In genomic region chr10:59958458-59958857, GRCm38 (mm10) we compare ENCODE assay signal across 11 mouse cellular contexts. TPM values are rescaled to one million over a fixed set of nuclear protein-coding genes. Genes with fewer than 3 reads are reported as not detected.
DNase-seq lines count a peak whose midpoint lies in the region; ATAC-seq and TF ChIP-seq lines count a peak whose summit lies in the region.
"Had no signal": no experiment of that assay in that cellular context is flagged by ENCODE, and none has a peak within 500 bp of the region (broad histone marks: within the 10 kb centered on the region; RNA-seq: fewer than 3 reads in every experiment).

No protein-coding gene starts in this region.

- peak overlapping the region; percentile 38; the same call in 1 of the 2 replicates for H3K9ac ChIP-seq in heart, embryonic 16.5 days (ENCODE audit: low read length)
- H3K9ac ChIP-seq in heart, embryonic 12.5 days = no peak overlapping the region
- peak overlapping the region; percentile 44; the same call in 1 of the 2 replicates for H3K9ac ChIP-seq in midbrain, postnatal 0 days (replicated peaks; ENCODE audit: low read length, poor library complexity, severe bottlenecking)
- no peak overlapping the region for H3K9ac ChIP-seq in kidney, embryonic 14.5 days (ENCODE audit: low read depth, low read length)
- H3K9ac ChIP-seq in intestine, postnatal 0 days (ENCODE audit: low read depth, low read length) = no peak overlapping the region
- H3K9ac ChIP-seq: lung, embryonic 14.5 days had no signal

- H3K9me3 ChIP-seq in heart, embryonic 16.5 days (replicated peaks; ENCODE audit: control insufficient read depth, low read length) = no peaks in the 10 kb centered on the region
- H3K9me3 ChIP-seq in heart, embryonic 12.5 days (replicated peaks) = no peaks in the 10 kb centered on the region
- no peaks in the 10 kb centered on the region for H3K9me3 ChIP-seq in midbrain, postnatal 0 days (ENCODE audit: low read length)
- no peaks in the 10 kb centered on the region for H3K9me3 ChIP-seq in kidney, embryonic 14.5 days (ENCODE audit: control insufficient read depth, low read length)
- H3K9me3 ChIP-seq in intestine, postnatal 0 days (ENCODE audit: control insufficient read depth) = no peaks in the 10 kb centered on the region

- no peaks in the 10 kb centered on the region for H3K36me3 ChIP-seq in heart, embryonic 16.5 days (ENCODE audit: control insufficient read depth, insufficient read depth)
- no peaks in the 10 kb centered on the region for H3K36me3 ChIP-seq in heart, embryonic 12.5 days
- H3K36me3 ChIP-seq in midbrain, postnatal 0 days (ENCODE audit: insufficient read depth, low read length) = no peaks in the 10 kb centered on the region
- H3K36me3 ChIP-seq in kidney, embryonic 14.5 days (ENCODE audit: control insufficient read depth, insufficient read depth, low read length) = no peaks in the 10 kb centered on the region
- no peaks in the 10 kb centered on the region; the same call in 1 of the 2 replicates for H3K36me3 ChIP-seq in intestine, postnatal 0 days (ENCODE audit: control insufficient read depth, insufficient read depth)

- peaks cover 17% of the 10 kb centered on the region for H3K4me1 ChIP-seq in heart, embryonic 16.5 days (ENCODE audit: control insufficient read depth, insufficient read depth, low read length)
- peaks cover 21% of the 10 kb centered on the region for H3K4me1 ChIP-seq in heart, embryonic 12.5 days (replicated peaks)
- H3K4me1 ChIP-seq in midbrain, postnatal 0 days (ENCODE audit: insufficient read depth, low read length) = peaks cover 23% of the 10 kb centered on the region
- peaks cover 10% of the 10 kb centered on the region; the same call in 1 of the 2 replicates for H3K4me1 ChIP-seq in kidney, embryonic 14.5 days (ENCODE audit: control insufficient read depth, insufficient read depth, low read length)
- no peaks in the 10 kb centered on the region for H3K4me1 ChIP-seq in intestine, postnatal 0 days (replicated peaks; ENCODE audit: control insufficient read depth, insufficient read depth, low read length)

- no peak overlapping the region for H3K4me2 ChIP-seq in heart, embryonic 16.5 days (ENCODE audit: low read depth, low read length)
- no peak overlapping the region for H3K4me2 ChIP-seq in heart, embryonic 12.5 days
- H3K4me2 ChIP-seq in midbrain, postnatal 0 days (ENCODE audit: low read depth, low read length, poor library complexity, severe bottlenecking) = no peak overlapping the region
- no peak overlapping the region for H3K4me2 ChIP-seq in kidney, embryonic 14.5 days (replicated peaks; ENCODE audit: low read depth, low read length)
- no peak overlapping the region for H3K4me2 ChIP-seq in intestine, postnatal 0 days (replicated peaks; ENCODE audit: low read depth)
- H3K4me2 ChIP-seq: lung, embryonic 14.5 days had no signal

- no peak for TF ChIP-seq CTCF in brain, embryonic 14.5 days (IDR thresholded peaks at IDR 0.05; ENCODE audit: borderline replicate concordance, extremely low read depth, insufficient read depth, insufficient read length)
- no peak for TF ChIP-seq CTCF in midbrain, postnatal 0 days (IDR thresholded peaks at IDR 0.05)
- no peak for TF ChIP-seq CTCF in intestine, postnatal 0 days (IDR thresholded peaks at IDR 0.05; ENCODE audit: low read depth)

- peak overlapping the region; percentile 40; the same call in 1 of the 2 replicates for H3K27ac ChIP-seq in heart, embryonic 16.5 days (ENCODE audit: low read length)
- H3K27ac ChIP-seq in heart, embryonic 12.5 days (ENCODE audit: poor library complexity, severe bottlenecking) = no peak overlapping the region
- H3K27ac ChIP-seq in midbrain, postnatal 0 days (ENCODE audit: low read depth, low read length) = peak overlapping the region; percentile 62
- no peak overlapping the region for H3K27ac ChIP-seq in kidney, embryonic 14.5 days (ENCODE audit: low read depth, low read length)
- H3K27ac ChIP-seq in intestine, postnatal 0 days (ENCODE audit: low read depth, low read length) = no peak overlapping the region
- H3K27ac ChIP-seq: kidney, postnatal 0 days had no signal

- no peak overlapping the region for H3K4me3 ChIP-seq in heart, embryonic 16.5 days (ENCODE audit: low read length)
- no peak overlapping the region for H3K4me3 ChIP-seq in heart, embryonic 12.5 days
- H3K4me3 ChIP-seq in midbrain, postnatal 0 days (ENCODE audit: low read depth, low read length) = no peak overlapping the region
- no peak overlapping the region for H3K4me3 ChIP-seq in kidney, embryonic 14.5 days (ENCODE audit: low read length)
- no peak overlapping the region for H3K4me3 ChIP-seq in intestine, postnatal 0 days (ENCODE audit: low read depth, low read length)

- DNase-seq in brain, embryonic 14.5 days (ENCODE audit: low read depth) = peak; percentile 85
- no peak for DNase-seq in midbrain, postnatal 0 days (ENCODE audit: low spot score)
- no peak for DNase-seq in frontal cortex, postnatal 10 days (ENCODE audit: low spot score in 2 of 2)
- DNase-seq: adrenal gland, postnatal 36 days; lung, embryonic 14.5 days had no signal

- H3K27me3 ChIP-seq in heart, embryonic 16.5 days (ENCODE audit: control insufficient read depth, insufficient read depth, low read length) = no peaks in the 10 kb centered on the region; the same call in 1 of the 2 replicates
- H3K27me3 ChIP-seq in heart, embryonic 12.5 days (replicated peaks) = peaks cover 33% of the 10 kb centered on the region
- no peaks in the 10 kb centered on the region for H3K27me3 ChIP-seq in midbrain, postnatal 0 days (ENCODE audit: insufficient read depth, low read length)
- H3K27me3 ChIP-seq in kidney, embryonic 14.5 days (ENCODE audit: control insufficient read depth, insufficient read depth, low read length) = no peaks in the 10 kb centered on the region
- H3K27me3 ChIP-seq in intestine, postnatal 0 days (replicated peaks; ENCODE audit: control insufficient read depth, insufficient read depth, low read length) = no peaks in the 10 kb centered on the region

- ATAC-seq in heart, embryonic 16.5 days (replicated peaks; ENCODE audit: extremely low read depth, insufficient read depth, low FRiP score) = no peak
- ATAC-seq in heart, embryonic 12.5 days (ENCODE audit: insufficient number of reproducible peaks, low FRiP score) = no peak
- peak; percentile 79 for ATAC-seq in granulocyte monocyte progenitor cell, adult 5-6 weeks (replicated peaks; ENCODE audit: poor library complexity, severe bottlenecking)
- no peak for ATAC-seq in midbrain, postnatal 0 days (ENCODE audit: low FRiP score)
- no peak for ATAC-seq in kidney, embryonic 14.5 days (ENCODE audit: low FRiP score, low TSS enrichment)
- ATAC-seq in intestine, postnatal 0 days = no peak

- no peak for TF ChIP-seq POLR2A in brain, embryonic 14.5 days (IDR thresholded peaks at IDR 0.05; ENCODE audit: borderline replicate concordance, extremely low read depth, insufficient read depth, insufficient read length, poor library complexity, severe bottlenecking)

- WGBS in heart, embryonic 16.5 days = 61% methylated on average over 5 of the region's 5 CpGs
- 43% methylated on average over 5 of the region's 5 CpGs for WGBS in heart, embryonic 12.5 days
- 18% methylated on average over 5 of the region's 5 CpGs for WGBS in midbrain, postnatal 0 days
- 50% methylated on average over 5 of the region's 5 CpGs for WGBS in kidney, embryonic 14.5 days
- 70% methylated on average over 5 of the region's 5 CpGs for whole genome bisulfite sequencing in intestine, postnatal 0 days

RNA-seq across cellular contexts. Expression of gene Ddit4, which starts 6.8 kb away (rescaled TPM):
- 29.0 and 31.9 TPM in 2 replicates for polyA plus RNA-seq in heart, embryonic 16.5 days (2015; fragmentation: Nextera tagmentation; extraction: Ambion mirVana)
- 23.9 and 25.7 TPM in 2 replicates for polyA plus RNA-seq in heart, embryonic 12.5 days (2016; fragmentation: Nextera tagmentation; extraction: Ambion mirVana)
- 82.4 and 114 TPM in 2 replicates for polyA plus RNA-seq in brain, embryonic 14.5 days (2012; rRNA removed)
- 0.49 TPM in 1 of 2 replicates, not detected in the other for total RNA-seq in granulocyte monocyte progenitor cell, adult 5-6 weeks (2014; fragmentation: Nextera tagmentation)
- 2.0 and 2.2 TPM in 2 replicates for total RNA-seq in granulocyte monocyte progenitor cell, adult 5-6 weeks (2017)
- total RNA-seq in midbrain, postnatal 0 days (2014; rRNA removed) = 56.6 and 57.5 TPM in 2 replicates
- polyA plus RNA-seq in midbrain, postnatal 0 days (2015; fragmentation: Nextera tagmentation; extraction: Ambion mirVana) = 43.4 and 43.6 TPM in 2 replicates
- 1.8 and 2.9 TPM in 2 replicates for polyA plus RNA-seq in kidney, embryonic 14.5 days (2014; fragmentation: Nextera tagmentation; extraction: Ambion mirVana)
- polyA plus RNA-seq in intestine, postnatal 0 days (2015; fragmentation: Nextera tagmentation; extraction: Ambion mirVana) = 11.5 and 17.8 TPM in 2 replicates

RNA-seq across cellular contexts. Expression of gene Ascc1, which starts 44.1 kb away (rescaled TPM):
- polyA plus RNA-seq in heart, embryonic 16.5 days (2015; fragmentation: Nextera tagmentation; extraction: Ambion mirVana) = 41.9 and 44.1 TPM in 2 replicates
- 33.2 and 33.8 TPM in 2 replicates for polyA plus RNA-seq in heart, embryonic 12.5 days (2016; fragmentation: Nextera tagmentation; extraction: Ambion mirVana)
- polyA plus RNA-seq in brain, embryonic 14.5 days (2012; rRNA removed) = 32.8 and 36.3 TPM in 2 replicates
- total RNA-seq in granulocyte monocyte progenitor cell, adult 5-6 weeks (2014; fragmentation: Nextera tagmentation) = 19.4 and 24.3 TPM in 2 replicates
- total RNA-seq in granulocyte monocyte progenitor cell, adult 5-6 weeks (2017) = 24.8 and 34.2 TPM in 2 replicates
- total RNA-seq in midbrain, postnatal 0 days (2014; rRNA removed) = 12.3 and 13.5 TPM in 2 replicates
- polyA plus RNA-seq in midbrain, postnatal 0 days (2015; fragmentation: Nextera tagmentation; extraction: Ambion mirVana) = 50.1 TPM in 2 replicates
- 45.8 and 47.4 TPM in 2 replicates for polyA plus RNA-seq in kidney, embryonic 14.5 days (2014; fragmentation: Nextera tagmentation; extraction: Ambion mirVana)
- 28.7 TPM in 2 replicates for polyA plus RNA-seq in intestine, postnatal 0 days (2015; fragmentation: Nextera tagmentation; extraction: Ambion mirVana)

RNA-seq across cellular contexts. Expression of gene Anapc16, which starts 44.5 kb away (rescaled TPM):
- polyA plus RNA-seq in heart, embryonic 16.5 days (2015; fragmentation: Nextera tagmentation; extraction: Ambion mirVana) = 89.3 and 90.1 TPM in 2 replicates
- 79.4 and 84.7 TPM in 2 replicates for polyA plus RNA-seq in heart, embryonic 12.5 days (2016; fragmentation: Nextera tagmentation; extraction: Ambion mirVana)
- 85.9 and 112 TPM in 2 replicates for polyA plus RNA-seq in brain, embryonic 14.5 days (2012; rRNA removed)
- total RNA-seq in granulocyte monocyte progenitor cell, adult 5-6 weeks (2014; fragmentation: Nextera tagmentation) = 36.2 and 43.2 TPM in 2 replicates
- total RNA-seq in granulocyte monocyte progenitor cell, adult 5-6 weeks (2017) = 46.2 and 48.8 TPM in 2 replicates
- total RNA-seq in midbrain, postnatal 0 days (2014; rRNA removed) = 56.9 and 57.4 TPM in 2 replicates
- 109 and 118 TPM in 2 replicates for polyA plus RNA-seq in midbrain, postnatal 0 days (2015; fragmentation: Nextera tagmentation; extraction: Ambion mirVana)
- polyA plus RNA-seq in kidney, embryonic 14.5 days (2014; fragmentation: Nextera tagmentation; extraction: Ambion mirVana) = 106 and 108 TPM in 2 replicates
- 98.4 and 100 TPM in 2 replicates for polyA plus RNA-seq in intestine, postnatal 0 days (2015; fragmentation: Nextera tagmentation; extraction: Ambion mirVana)

Comparison
In these comparisons a context has a peak if more than half of its experiments do, and no peak if none do; other contexts are left out.
1. H3K27ac ChIP-seq: peak in heart, embryonic 16.5 days (single experiment) and midbrain, postnatal 0 days (single experiment); none in heart, embryonic 12.5 days (single experiment), kidney, embryonic 14.5 days (single experiment) and intestine, postnatal 0 days (single experiment).
2. H3K9ac ChIP-seq: peak in heart, embryonic 16.5 days (single experiment) and midbrain, postnatal 0 days (single experiment); none in heart, embryonic 12.5 days (single experiment), kidney, embryonic 14.5 days (single experiment) and intestine, postnatal 0 days (single experiment).